Mouse (Mus musculus) spleen, adult 2 months (tissue): ENCODE data around the gene Cacna2d1. TPM values are rescaled to one million over a fixed set of nuclear protein-coding genes. Genes with fewer than 3 reads are reported as not detected.

ENCODE experiments used
- DNase-seq, 2 experiments: peaks; one replicate each; pipeline versions ENCODE4 v3.0.0 to v3.0.0-alpha.2; 2012 to 2021; ENCODE audit warnings: low spot score in 2 of 2, low read depth in 1 of 2
- H3K27ac ChIP-seq: fragments of 200-500 bp; 2 replicates; pipeline ENCODE4 v1.5.1; 2012; ENCODE audit warnings: low read length, inconsistent platforms; ENCODE audit not compliant: insufficient read depth
- H3K27me3 ChIP-seq: fragments of 200-500 bp; 2 replicates; pipeline ENCODE4 v1.6.1; 2012; ENCODE audit warnings: mild to moderate bottlenecking, moderate library complexity, low read length, inconsistent platforms; ENCODE audit not compliant: control insufficient read depth, insufficient read depth
- H3K36me3 ChIP-seq: fragments of 200-500 bp; 2 replicates; pipeline ENCODE4 v1.6.1; 2012; ENCODE audit warnings: mild to moderate bottlenecking, low read length, inconsistent platforms; ENCODE audit not compliant: control insufficient read depth, insufficient read depth
- H3K4me1 ChIP-seq: fragments of 200-500 bp; 2 replicates; pipeline ENCODE4 v1.6.1; 2011; ENCODE audit warnings: inconsistent platforms; ENCODE audit not compliant: control insufficient read depth, insufficient read depth, insufficient read length
- H3K4me3 ChIP-seq: fragments of 200-500 bp; 2 replicates; pipeline ENCODE4 v1.5.1; 2011; ENCODE audit warnings: mild to moderate bottlenecking, inconsistent platforms; ENCODE audit not compliant: insufficient read depth, insufficient read length; ENCODE audit errors: extremely low read depth
- CTCF ChIP-seq: fragments of 200-500 bp; IDR thresholded peaks from 2 replicates; pipeline ENCODE4 v1.5.1; 2011; ENCODE audit warnings: mild to moderate bottlenecking, inconsistent platforms; ENCODE audit not compliant: insufficient read depth, insufficient read length, insufficient replicate concordance; ENCODE audit errors: extremely low read depth
- POLR2A ChIP-seq: fragments of 200-500 bp; IDR thresholded peaks from 2 replicates; pipeline ENCODE4 v1.6.1; 2011; ENCODE audit warnings: low read depth, low read length, inconsistent platforms
- WGBS: fragments of 180-500 bp; shearing (Covaris S2); methylation state at CpG from one replicate; pipeline ENCODE4 v1.1.7; 2018; 5-methylcytosine and 5-hydroxymethylcytosine counted together
- polyA plus RNA-seq: library from polyadenylated mRNA; depleted of rRNA; stranded (reverse); fragments of >200 nt; gene quantifications from 2 replicates; pipeline ENCODE4 v1.2.3, GENCODE M21; 2012

Cacna2d1 gene
- polyA plus RNA-seq, 1 experiment: 0.32 TPM

- Histone ChIP-seq H3K4me3 (no peak overlapping the region), H3K4me1 (no peaks in the 10 kb centered on the region), H3K36me3 (no peaks in the 10 kb centered on the region), H3K27ac (no peak overlapping the region), H3K27me3 (peaks cover 5% of the 10 kb centered on the region)
- TF ChIP-seq CTCF (no peak), POLR2A (no peak)
- 21% methylated on average over 17 of the region's 17 CpGs for WGBS
- no peak for DNase-seq
Observed at GRCm38 (mm10) chr5:15933581-15934375, 713 bp upstream of the Cacna2d1 start.

GRCm38 (mm10) chr5:15935234-15935728 is 790 bp downstream of the Cacna2d1 start:
- H3K4me1 ChIP-seq: no peaks in the 10 kb centered on the region
- DNase-seq: no peak

GRCm38 (mm10) chr5:15935831-15936710 is 1.6 kb downstream of the Cacna2d1 start:
- no peak overlapping the region for H3K27ac ChIP-seq
- no peak overlapping the region for H3K4me3 ChIP-seq
- WGBS: 53% methylated on average over 14 of the region's 14 CpGs
- no peaks in the 10 kb centered on the region for H3K4me1 ChIP-seq
- no peak for TF ChIP-seq POLR2A
- no peak for TF ChIP-seq CTCF
- H3K36me3 ChIP-seq: no peaks in the 10 kb centered on the region
- DNase-seq: no peak
- peaks cover 5% of the 10 kb centered on the region for H3K27me3 ChIP-seq

More at GRCm38 (mm10) chr5:15935234-15935728, 790 bp downstream of the Cacna2d1 start:
- TF ChIP-seq CTCF: no peak
- TF ChIP-seq POLR2A: no peak
- Histone ChIP-seq H3K27me3 (peaks cover 5% of the 10 kb centered on the region), H3K4me3 (no peak overlapping the region), H3K36me3 (no peaks in the 10 kb centered on the region), H3K27ac (no peak overlapping the region)
- WGBS: 7% methylated on average over 27 of the region's 27 CpGs

- Histone ChIP-seq H3K4me3 (no peak overlapping the region), H3K27ac (no peak overlapping the region), H3K36me3 (no peaks in the 10 kb centered on the region), H3K4me1 (no peaks in the 10 kb centered on the region), H3K27me3 (no peaks in the 10 kb centered on the region)
- TF ChIP-seq CTCF (no peak), POLR2A (no peak)
- 57% methylated on average over 6 of the region's 6 CpGs for WGBS
- DNase-seq: no peak
Observed at GRCm38 (mm10) chr5:15941191-15941725, 6.8 kb downstream of the Cacna2d1 start.

GRCm38 (mm10) chr5:15942051-15942450 is 7.6 kb downstream of the Cacna2d1 start:
- Histone ChIP-seq H3K4me1 (no peaks in the 10 kb centered on the region), H3K36me3 (no peaks in the 10 kb centered on the region), H3K4me3 (no peak overlapping the region), H3K27ac (no peak overlapping the region), H3K27me3 (no peaks in the 10 kb centered on the region)
- WGBS: 82% methylated on average over 4 of the region's 4 CpGs
- no peak for DNase-seq
- no peak for TF ChIP-seq POLR2A
- TF ChIP-seq CTCF: no peak

GRCm38 (mm10) chr5:15948290-15949037 is 14.0 kb downstream of the Cacna2d1 start:
- TF ChIP-seq CTCF (no peak), POLR2A (no peak)
- Histone ChIP-seq H3K27me3 (no peaks in the 10 kb centered on the region), H3K36me3 (no peaks in the 10 kb centered on the region), H3K27ac (no peak overlapping the region), H3K4me1 (no peaks in the 10 kb centered on the region), H3K4me3 (no peak overlapping the region)
- DNase-seq: no peak
- 94% methylated on average over 6 of the region's 6 CpGs for WGBS
